Mouse (Mus musculus): ENCODE results near the gene Gm49394. TPM values are rescaled to one million over a fixed set of nuclear protein-coding genes. Genes with fewer than 3 reads are reported as not detected.

Gene Gm49394
- polyA plus RNA-seq, 1 experiment from 2014 or later, result not detected

GRCm38 (mm10) chr7:142668328-142668727 lies 1.4 kb downstream of the Gm49394 start:
- no peak overlapping the region for H3K4me3 ChIP-seq (ENCODE audit: low read depth, low read length)
- peaks cover 17% of the 10 kb centered on the region for H3K9me3 ChIP-seq (ENCODE audit: control insufficient read depth, low read length)
- DNase-seq (ENCODE audit: low spot score, missing footprints) (no peak), ATAC-seq (ENCODE audit: low FRiP score) (no peak)
- WGBS, result 95% methylated on average over 1 of the region's 1 CpGs
- H3K4me1 ChIP-seq (ENCODE audit: control insufficient read depth, insufficient read depth, low read length), result no peaks in the 10 kb centered on the region
- H3K4me2 ChIP-seq, result no peak overlapping the region
- H3K27me3 ChIP-seq (ENCODE audit: control insufficient read depth, insufficient read depth, low read length), result peaks cover 32% of the 10 kb centered on the region
- H3K36me3 ChIP-seq (ENCODE audit: control insufficient read depth, insufficient read depth, low read length), result no peaks in the 10 kb centered on the region
- H3K27ac ChIP-seq (ENCODE audit: low read depth, low read length), result no peak overlapping the region
- H3K9ac ChIP-seq (ENCODE audit: low read length), result no peak overlapping the region

DNA sequence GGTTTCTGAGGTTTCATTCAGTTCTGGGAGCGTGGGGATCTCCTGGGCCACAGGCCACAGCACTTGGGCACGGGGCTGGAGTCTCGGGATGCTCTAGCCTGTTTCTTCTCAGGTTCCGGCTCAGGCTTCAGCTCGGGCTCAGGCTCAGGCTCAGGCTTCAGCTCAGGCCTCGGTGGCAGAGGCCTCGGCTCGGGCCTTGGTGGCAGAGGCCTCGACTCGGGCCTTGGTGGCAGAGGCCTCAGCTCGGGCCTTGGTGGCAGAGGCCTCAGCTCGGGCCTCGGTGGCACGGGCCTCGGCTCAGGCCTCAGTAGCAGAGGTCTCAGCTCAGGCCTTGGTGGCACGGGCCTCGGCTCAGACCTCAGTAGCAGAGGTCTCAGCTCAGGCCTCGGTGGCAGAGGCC lies 2.2 kb downstream of the Gm49394 start:
- peaks cover 40% of the 10 kb centered on the region for H3K27me3 ChIP-seq (ENCODE audit: control insufficient read depth, insufficient read depth, low read length)
- DNase-seq (ENCODE audit: low spot score, missing footprints) (no peak), ATAC-seq (ENCODE audit: low FRiP score) (no peak)

DNA sequence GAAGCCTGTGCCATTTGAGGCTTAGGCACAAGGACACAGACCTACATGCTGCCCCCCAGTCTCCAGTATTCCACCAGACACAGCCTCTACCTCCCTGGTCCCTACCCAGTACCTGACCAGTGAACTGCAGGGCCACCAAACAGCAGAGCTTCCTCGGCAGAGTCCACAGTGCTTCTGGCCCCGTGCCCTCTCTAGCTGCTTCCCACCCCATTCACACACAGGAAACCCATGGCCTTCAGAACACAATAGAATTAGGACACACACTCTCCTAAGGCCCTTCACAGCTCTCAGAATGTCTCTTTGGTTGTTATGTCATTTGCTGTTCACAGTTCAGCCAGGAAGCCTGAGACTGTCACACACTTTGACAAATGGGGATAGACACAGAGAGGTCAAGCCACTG lies 3.1 kb downstream of the Gm49394 start, which contains the start of gene Igf2:
TSS of gene Igf2 (minus strand) at position 158 of the 400 bp plus-strand sequence.
- Histone ChIP-seq H3K27me3 (ENCODE audit: control insufficient read depth, insufficient read depth, low read length) (peaks cover 46% of the 10 kb centered on the region), H3K4me2 (no peak within 1 kb of the TSS), H3K9me3 (ENCODE audit: control insufficient read depth, low read length) (peaks cover 17% of the 10 kb centered on the region), H3K4me3 (ENCODE audit: low read depth, low read length) (no peak within 1 kb of the TSS), H3K9ac (ENCODE audit: low read length) (no peak within 1 kb of the TSS), H3K4me1 (ENCODE audit: control insufficient read depth, insufficient read depth, low read length) (no peaks in the 10 kb centered on the region), H3K27ac (ENCODE audit: low read depth, low read length) (no peak within 1 kb of the TSS), H3K36me3 (ENCODE audit: control insufficient read depth, insufficient read depth, low read length) (no peaks in the 10 kb centered on the region)
- DNase-seq (ENCODE audit: low spot score, missing footprints) (no peak), ATAC-seq (ENCODE audit: low FRiP score) (no peak)
- 64% methylated on average over 2 of the region's 2 CpGs for WGBS

More for the DNA sequence above, 2.2 kb downstream of the Gm49394 start:
- 93% methylated on average over 18 of the region's 18 CpGs for WGBS
- Histone ChIP-seq H3K27ac (ENCODE audit: low read depth, low read length) (no peak overlapping the region), H3K4me3 (ENCODE audit: low read depth, low read length) (no peak overlapping the region), H3K4me2 (no peak overlapping the region), H3K9me3 (ENCODE audit: control insufficient read depth, low read length) (peaks cover 17% of the 10 kb centered on the region), H3K4me1 (ENCODE audit: control insufficient read depth, insufficient read depth, low read length) (no peaks in the 10 kb centered on the region), H3K9ac (ENCODE audit: low read length) (no peak overlapping the region), H3K36me3 (ENCODE audit: control insufficient read depth, insufficient read depth, low read length) (no peaks in the 10 kb centered on the region)

GRCm38 (mm10) chr7:142666109-142666508 lies 3.6 kb downstream of the Gm49394 start:
- no peak overlapping the region for H3K9ac ChIP-seq (ENCODE audit: low read length)
- 72% methylated on average over 4 of the region's 4 CpGs for WGBS
- peaks cover 51% of the 10 kb centered on the region for H3K27me3 ChIP-seq (ENCODE audit: control insufficient read depth, insufficient read depth, low read length)
- no peak for DNase-seq (ENCODE audit: low spot score, missing footprints)
- H3K4me1 ChIP-seq (ENCODE audit: control insufficient read depth, insufficient read depth, low read length), result no peaks in the 10 kb centered on the region
- peaks cover 16% of the 10 kb centered on the region for H3K9me3 ChIP-seq (ENCODE audit: control insufficient read depth, low read length)
- no peaks in the 10 kb centered on the region for H3K36me3 ChIP-seq (ENCODE audit: control insufficient read depth, insufficient read depth, low read length)
- ATAC-seq (ENCODE audit: low FRiP score), result no peak
- H3K4me2 ChIP-seq, result no peak overlapping the region
- no peak overlapping the region for H3K27ac ChIP-seq (ENCODE audit: low read depth, low read length)
- H3K4me3 ChIP-seq (ENCODE audit: low read depth, low read length), result no peak overlapping the region

DNA sequence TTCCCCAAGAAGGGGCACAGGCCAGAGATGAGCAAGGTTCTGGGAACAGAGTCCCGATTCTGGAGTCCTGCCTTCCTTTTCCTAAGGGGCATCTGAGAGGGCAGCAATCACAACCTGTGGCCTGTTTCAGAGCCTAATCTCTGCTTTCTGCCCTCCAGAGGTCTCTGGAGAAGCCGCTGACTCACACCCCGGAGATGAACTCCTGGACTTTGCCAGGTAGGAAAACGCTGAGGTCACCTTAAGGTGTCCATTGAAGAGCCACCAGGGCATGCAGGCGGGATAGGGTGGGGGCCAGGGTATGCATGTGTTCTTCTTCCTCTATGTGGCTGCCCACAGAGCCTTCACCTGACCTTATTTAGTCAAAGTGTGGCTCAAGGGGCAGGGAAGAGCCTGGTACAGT lies 4.4 kb downstream of the Gm49394 start:
- Histone ChIP-seq H3K4me2 (no peak overlapping the region), H3K27me3 (ENCODE audit: control insufficient read depth, insufficient read depth, low read length) (peaks cover 59% of the 10 kb centered on the region), H3K9me3 (ENCODE audit: control insufficient read depth, low read length) (peaks cover 13% of the 10 kb centered on the region), H3K4me3 (ENCODE audit: low read depth, low read length) (no peak overlapping the region), H3K4me1 (ENCODE audit: control insufficient read depth, insufficient read depth, low read length) (peaks cover 4% of the 10 kb centered on the region), H3K36me3 (ENCODE audit: control insufficient read depth, insufficient read depth, low read length) (no peaks in the 10 kb centered on the region), H3K9ac (ENCODE audit: low read length) (no peak overlapping the region), H3K27ac (ENCODE audit: low read depth, low read length) (no peak overlapping the region)
- ATAC-seq (ENCODE audit: low FRiP score) (no peak), DNase-seq (ENCODE audit: low spot score, missing footprints) (no peak)
- 46% methylated on average over 5 of the region's 5 CpGs for WGBS

DNA sequence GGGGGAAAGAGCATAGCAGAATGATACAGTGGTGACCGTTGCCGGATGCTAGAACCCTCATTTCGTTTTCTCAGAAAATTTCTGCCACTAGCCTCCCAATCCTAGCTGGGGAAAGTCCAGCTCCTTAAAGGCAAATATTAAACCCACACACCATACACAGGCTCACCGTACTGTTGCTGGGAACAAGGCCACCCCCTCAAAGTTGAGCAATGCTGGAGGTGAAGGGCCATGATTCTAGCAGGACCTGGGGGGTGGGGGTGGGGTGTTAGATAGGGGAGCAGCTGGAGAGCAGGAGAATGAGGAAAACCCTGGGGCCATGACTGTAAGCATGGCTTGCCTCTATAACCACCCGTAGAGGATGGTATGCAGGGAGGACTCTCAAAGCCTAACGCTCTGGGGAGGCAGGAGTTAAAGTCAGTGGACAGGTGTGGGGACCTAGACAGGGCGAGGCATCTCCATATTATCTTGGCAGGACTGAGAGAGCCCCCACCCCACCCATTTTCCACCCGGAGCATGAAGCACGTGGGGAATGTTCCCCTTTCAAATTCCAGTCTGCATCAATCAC lies 5.2 kb downstream of the Gm49394 start:
- Histone ChIP-seq H3K4me2 (no peak overlapping the region), H3K36me3 (ENCODE audit: control insufficient read depth, insufficient read depth, low read length) (no peaks in the 10 kb centered on the region), H3K4me3 (ENCODE audit: low read depth, low read length) (no peak overlapping the region), H3K27ac (ENCODE audit: low read depth, low read length) (no peak overlapping the region), H3K4me1 (ENCODE audit: control insufficient read depth, insufficient read depth, low read length) (peaks cover 5% of the 10 kb centered on the region), H3K9ac (ENCODE audit: low read length) (no peak overlapping the region), H3K9me3 (ENCODE audit: control insufficient read depth, low read length) (peaks cover 5% of the 10 kb centered on the region; the same call in 1 of the 2 replicates), H3K27me3 (ENCODE audit: control insufficient read depth, insufficient read depth, low read length) (peaks cover 67% of the 10 kb centered on the region)
- WGBS, result 3% methylated on average over 9 of the region's 9 CpGs
- ATAC-seq (ENCODE audit: low FRiP score) (peak; percentile 35; the same call in 1 of the 2 replicates), DNase-seq (ENCODE audit: low spot score, missing footprints) (no peak)

GRCm38 (mm10) chr7:142663931-142664421 lies 5.8 kb downstream of the Gm49394 start:
- Histone ChIP-seq H3K4me1 (ENCODE audit: control insufficient read depth, insufficient read depth, low read length) (peaks cover 9% of the 10 kb centered on the region), H3K27me3 (ENCODE audit: control insufficient read depth, insufficient read depth, low read length) (peaks cover 72% of the 10 kb centered on the region), H3K27ac (ENCODE audit: low read depth, low read length) (no peak overlapping the region), H3K4me3 (ENCODE audit: low read depth, low read length) (0 out of 2 replicates have a peak overlapping the region, but pooled peaks have one; percentile 2), H3K36me3 (ENCODE audit: control insufficient read depth, insufficient read depth, low read length) (no peaks in the 10 kb centered on the region), H3K9me3 (ENCODE audit: control insufficient read depth, low read length) (no peaks in the 10 kb centered on the region), H3K4me2 (peak overlapping the region; percentile 1; the same call in 1 of the 2 replicates), H3K9ac (ENCODE audit: low read length) (no peak overlapping the region)
- peak; percentile 95 for DNase-seq (ENCODE audit: low spot score, missing footprints)
- no peak for ATAC-seq (ENCODE audit: low FRiP score)
- WGBS, result 2% methylated on average over 48 of the region's 53 CpGs

GRCm38 (mm10) chr7:142663151-142663550 lies 6.6 kb downstream of the Gm49394 start:
- no peak overlapping the region for H3K4me3 ChIP-seq (ENCODE audit: low read depth, low read length)
- 5% methylated on average over 5 of the region's 5 CpGs for WGBS
- peak; percentile 92 for DNase-seq (ENCODE audit: low spot score, missing footprints)

DNA sequence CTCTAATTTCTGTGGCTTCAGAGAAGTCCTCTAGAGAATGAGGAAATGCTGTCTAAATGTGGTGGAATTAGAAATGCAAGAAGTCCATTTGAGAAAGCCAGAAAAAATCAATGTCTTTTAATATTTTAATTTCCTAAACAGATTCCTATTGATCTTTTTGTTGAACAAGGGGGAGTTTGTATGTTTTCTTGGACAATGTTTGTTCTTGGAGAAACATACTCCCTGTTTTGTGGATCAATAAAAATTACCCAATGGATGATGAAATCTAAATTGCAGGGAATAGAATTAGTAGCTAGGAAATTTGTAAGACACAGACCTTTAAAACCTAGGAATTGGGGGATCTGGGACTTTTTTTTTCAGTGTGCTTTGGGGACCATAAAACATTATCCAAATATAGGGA lies 7.9 kb downstream of the Gm49394 start:
- peaks cover 17% of the 10 kb centered on the region for H3K4me1 ChIP-seq (ENCODE audit: control insufficient read depth, insufficient read depth, low read length)
- H3K27me3 ChIP-seq (ENCODE audit: control insufficient read depth, insufficient read depth, low read length), result peaks cover 94% of the 10 kb centered on the region
- no peaks in the 10 kb centered on the region for H3K9me3 ChIP-seq (ENCODE audit: control insufficient read depth, low read length)
- ATAC-seq (ENCODE audit: low FRiP score) (no peak), DNase-seq (ENCODE audit: low spot score, missing footprints) (no peak)
- no peak overlapping the region for H3K9ac ChIP-seq (ENCODE audit: low read length)
- no peak overlapping the region for H3K4me2 ChIP-seq
- H3K27ac ChIP-seq (ENCODE audit: low read depth, low read length), result no peak overlapping the region
- H3K36me3 ChIP-seq (ENCODE audit: control insufficient read depth, insufficient read depth, low read length), result no peaks in the 10 kb centered on the region
- H3K4me3 ChIP-seq (ENCODE audit: low read depth, low read length), result no peak overlapping the region

More at GRCm38 (mm10) chr7:142663151-142663550, 6.6 kb downstream of the Gm49394 start:
- Histone ChIP-seq H3K4me1 (ENCODE audit: control insufficient read depth, insufficient read depth, low read length) (peaks cover 17% of the 10 kb centered on the region), H3K36me3 (ENCODE audit: control insufficient read depth, insufficient read depth, low read length) (no peaks in the 10 kb centered on the region), H3K4me2 (no peak overlapping the region), H3K9me3 (ENCODE audit: control insufficient read depth, low read length) (no peaks in the 10 kb centered on the region), H3K27ac (ENCODE audit: low read depth, low read length) (no peak overlapping the region), H3K27me3 (ENCODE audit: control insufficient read depth, insufficient read depth, low read length) (peaks cover 81% of the 10 kb centered on the region), H3K9ac (ENCODE audit: low read length) (no peak overlapping the region)
- ATAC-seq (ENCODE audit: low FRiP score), result no peak
